Comparison of ENCODE assay signal across 8 mouse cellular contexts in the genomic region with DNA sequence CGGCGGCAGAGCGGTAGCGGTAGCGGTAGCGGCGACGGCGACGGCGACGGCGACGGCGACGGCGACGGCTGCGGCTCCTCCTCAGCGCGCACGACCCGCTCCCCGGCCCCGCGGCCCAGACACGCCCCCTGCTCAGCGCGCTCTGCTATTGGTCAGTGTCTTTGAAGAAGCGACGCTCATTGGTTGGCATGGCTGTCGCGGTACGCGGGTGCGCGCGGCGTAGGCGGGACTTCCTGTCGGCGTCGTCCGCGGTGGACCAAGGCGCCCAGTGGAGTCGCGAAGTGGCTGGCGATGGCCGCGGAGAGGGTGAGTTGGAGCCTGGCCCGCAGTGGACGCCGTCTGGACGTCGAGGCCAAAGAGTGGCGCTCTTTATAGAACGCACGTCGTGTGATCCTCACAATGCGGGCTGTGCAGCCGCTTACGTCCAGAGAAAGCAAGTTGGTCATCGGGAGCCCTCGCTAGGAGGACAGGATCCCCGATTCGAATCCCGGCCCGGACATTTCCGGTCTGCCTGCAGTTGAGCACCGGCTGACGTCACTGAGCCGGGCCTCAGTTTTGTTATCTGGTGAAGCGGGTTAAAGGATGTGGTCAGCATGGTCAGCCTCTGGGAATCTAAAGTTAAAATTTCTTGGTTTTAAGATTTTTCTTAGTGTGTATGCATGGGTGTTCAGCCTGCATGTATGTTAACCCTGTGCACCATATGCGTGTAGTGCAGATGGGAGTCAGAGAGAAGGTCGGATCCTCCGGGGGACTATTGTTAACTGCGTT. TPM values are rescaled to one million over a fixed set of nuclear protein-coding genes. Genes with fewer than 3 reads are reported as not detected.
DNase-seq lines count a peak whose midpoint lies in the region; ATAC-seq lines count a peak whose summit lies in the region.

A gene (plus strand): TSS at position 228 of the 768 bp plus-strand sequence.
A gene (minus strand): TSS at position 431 of the 768 bp plus-strand sequence.

- peak; percentile 98 for DNase-seq in NIH3T3 (ENCODE audit: low read depth)
- peak; percentile 99 for DNase-seq in cerebellum, postnatal 10 days
- peak; percentile 95 to 98 for DNase-seq in frontal cortex, postnatal 10 days (ENCODE audit: low spot score in 2 of 2)
- DNase-seq in layer of hippocampus, postnatal 14 days (ENCODE audit: low spot score in 2 of 2): peak; percentile 98
- peak; percentile 98 for DNase-seq in lung, postnatal 14 days
- peak; percentile 92 for DNase-seq in retina, adult 2 months (ENCODE audit: low read depth, low spot score)
- peak; percentile 96 to 97 for DNase-seq in thymus, postnatal 36 days

- peak within 1 kb of the TSS; percentile 95 for H3K4me2 ChIP-seq in hindbrain, embryonic 12.5 days (replicated peaks)

- H3K9ac ChIP-seq in hindbrain, embryonic 12.5 days: peak within 1 kb of the TSS; percentile 98

- WGBS in hindbrain, embryonic 12.5 days: under 1% methylated on average over 78 of the region's 78 CpGs

- peaks cover 31% of the 10 kb centered on the region for H3K4me1 ChIP-seq in hindbrain, embryonic 12.5 days

- H3K27ac ChIP-seq in hindbrain, embryonic 12.5 days: peak within 1 kb of the TSS; percentile 88

- H3K9me3 ChIP-seq in hindbrain, embryonic 12.5 days (replicated peaks): no peaks in the 10 kb centered on the region

- H3K4me3 ChIP-seq in hindbrain, embryonic 12.5 days: peak within 1 kb of the TSS; percentile 99

- ATAC-seq in hindbrain, embryonic 12.5 days (ENCODE audit: low FRiP score): peak; percentile 98

- no peaks in the 10 kb centered on the region for H3K27me3 ChIP-seq in hindbrain, embryonic 12.5 days

- peaks cover 40% of the 10 kb centered on the region for H3K36me3 ChIP-seq in hindbrain, embryonic 12.5 days

RNA-seq across cellular contexts. Expression of the first gene that starts in this region (rescaled TPM):
- polyA plus RNA-seq in hindbrain, embryonic 12.5 days (2016; fragmentation: Nextera tagmentation; extraction: Ambion mirVana): 22.3 and 24.1 TPM in 2 replicates
- 10 to 100 TPM; 23.4 to 30.7 TPM for total RNA-seq in layer of hippocampus, postnatal 14 days (2021)

RNA-seq across cellular contexts. Expression of the second gene that starts in this region (rescaled TPM):
- polyA plus RNA-seq in hindbrain, embryonic 12.5 days (2016; fragmentation: Nextera tagmentation; extraction: Ambion mirVana): 248 and 251 TPM in 2 replicates
- total RNA-seq in layer of hippocampus, postnatal 14 days (2021): 10 to 100 TPM; 75.5 to 79.0 TPM

Comparison
In these comparisons a context has a peak if more than half of its experiments do, and no peak if none do; other contexts are left out.
1. Peak in every context shown above with its lines: DNase-seq, ATAC-seq, H3K4me3 ChIP-seq and H3K27ac ChIP-seq.